Mouse (Mus musculus): ENCODE measurements at regions not wholly inside any gene's neighbourhood (a gene's known extent, or its start where the extent isn't known, plus 50 kb on each side); places are given as distances from the start of the nearest gene placed in this dataset.

GRCm38 (mm10) chr15:72110520-72110919 is 1723.8 kb upstream of the Gm6569 start:
- no peak overlapping the region for H3K4me3 ChIP-seq (replicated peaks in 1 of 3; ENCODE audit: low read depth in 2 of 3, low read length in 2 of 3, poor library complexity in 1 of 3)
- H3K27ac ChIP-seq (ENCODE audit: insufficient read depth, low read depth): no peak overlapping the region
- peaks cover 41% of the 10 kb centered on the region for H3K9me3 ChIP-seq (replicated peaks; ENCODE audit: low read length)
- dilution Hi-C loops (cut with MboI; ENCODE audit: extremely low pct_ligation_motif_present, extremely low pct_unique_long_range_greater_than_20kb, low sequenced_read_pairs) (no loop called here), in situ Hi-C loops (cut with MboI; ENCODE audit: low pct_ligation_motif_present, low pct_unique_long_range_greater_than_20kb, low sequenced_read_pairs) (no loop called here)
- H3K9ac ChIP-seq (ENCODE audit: insufficient read depth, low read depth): no peak overlapping the region
- DNase-seq (ENCODE audit: extremely low read depth): no peak
- H3K27me3 ChIP-seq (replicated peaks): no peaks in the 10 kb centered on the region
- no peak overlapping the region for H3K4me2 ChIP-seq (ENCODE audit: insufficient read depth, low read depth, poor library complexity, severe bottlenecking)
- no peak for TF ChIP-seq RCOR1 (conservative IDR thresholded peaks at IDR 0.05; ENCODE audit: low read depth, low read length)
- no peak for TF ChIP-seq JUND (conservative IDR thresholded peaks at IDR 0.05; ENCODE audit: low read depth, low read length)
- no peak for TF ChIP-seq SMC3 (IDR thresholded peaks at IDR 0.05; ENCODE audit: low read depth, low read length)
- TF ChIP-seq HCFC1 (IDR thresholded peaks at IDR 0.05; ENCODE audit: low read depth, low read length): no peak
- TF ChIP-seq MEF2A (IDR thresholded peaks at IDR 0.05; ENCODE audit: borderline replicate concordance, low read depth, low read length): no peak
- no peak for TF ChIP-seq TCF12 (IDR thresholded peaks at IDR 0.05; ENCODE audit: low read depth, low read length)
- TF ChIP-seq CHD2 (IDR thresholded peaks at IDR 0.05; ENCODE audit: low read length): no peak
- TF ChIP-seq JUN (IDR thresholded peaks at IDR 0.05; ENCODE audit: insufficient read depth, low read depth, low read length): no peak
- TF ChIP-seq EP300 (IDR thresholded peaks at IDR 0.05; ENCODE audit: low read length): no peak
- TF ChIP-seq MAX (IDR thresholded peaks at IDR 0.05; ENCODE audit: low read length): no peak
- H3K36me3 ChIP-seq (replicated peaks in 1 of 2; ENCODE audit: control insufficient read depth in 1 of 2, insufficient read depth in 1 of 2, low read length in 1 of 2): no peaks in the 10 kb centered on the region
- no peaks in the 10 kb centered on the region for H3K79me2 ChIP-seq (replicated peaks; ENCODE audit: control insufficient read depth, extremely low read depth, insufficient read depth, poor library complexity, severe bottlenecking)
- H3K4me1 ChIP-seq (ENCODE audit: control insufficient read depth in 1 of 2, insufficient read depth in 2 of 2): no peaks in the 10 kb centered on the region

GRCm38 (mm10) chr15:72116772-72117171 is 1717.6 kb upstream of the Gm6569 start:
- Histone ChIP-seq H3K4me1 (ENCODE audit: control insufficient read depth in 1 of 2, insufficient read depth in 2 of 2) (no peaks in the 10 kb centered on the region), H3K4me2 (ENCODE audit: insufficient read depth, low read depth, poor library complexity, severe bottlenecking) (no peak overlapping the region), H3K79me2 (replicated peaks; ENCODE audit: control insufficient read depth, extremely low read depth, insufficient read depth, poor library complexity, severe bottlenecking) (no peaks in the 10 kb centered on the region), H3K4me3 (replicated peaks in 1 of 3; ENCODE audit: low read depth in 2 of 3, low read length in 2 of 3, poor library complexity in 1 of 3) (no peak overlapping the region), H3K9me3 (replicated peaks; ENCODE audit: low read length) (peaks cover 24% of the 10 kb centered on the region), H3K9ac (ENCODE audit: insufficient read depth, low read depth) (no peak overlapping the region), H3K27ac (ENCODE audit: insufficient read depth, low read depth) (no peak overlapping the region), H3K36me3 (replicated peaks in 1 of 2; ENCODE audit: control insufficient read depth in 1 of 2, insufficient read depth in 1 of 2, low read length in 1 of 2) (no peaks in the 10 kb centered on the region), H3K27me3 (replicated peaks) (no peaks in the 10 kb centered on the region)
- dilution Hi-C loops (cut with MboI; ENCODE audit: extremely low pct_ligation_motif_present, extremely low pct_unique_long_range_greater_than_20kb, low sequenced_read_pairs): no loop called here
- in situ Hi-C loops (cut with MboI; ENCODE audit: low pct_ligation_motif_present, low pct_unique_long_range_greater_than_20kb, low sequenced_read_pairs): no loop called here
- TF ChIP-seq ZMIZ1 (IDR thresholded peaks at IDR 0.05; ENCODE audit: low read depth, low read length) (no peak), ETS1 (conservative IDR thresholded peaks at IDR 0.05; ENCODE audit: low read depth, low read length) (no peak), KAT2A (IDR thresholded peaks at IDR 0.05; ENCODE audit: insufficient replicate concordance, low read length) (no peak), POLR2A (IDR thresholded peaks at IDR 0.05; ENCODE audit: low read depth, low read length) (no peak), CHD2 (IDR thresholded peaks at IDR 0.05; ENCODE audit: low read length) (no peak), ELF1 (IDR thresholded peaks at IDR 0.05; ENCODE audit: low read depth, low read length) (no peak), RCOR1 (conservative IDR thresholded peaks at IDR 0.05; ENCODE audit: low read depth, low read length) (no peak), CHD1 (IDR thresholded peaks at IDR 0.05; ENCODE audit: low read depth, low read length) (no peak), MYC (IDR thresholded peaks at IDR 0.05; ENCODE audit: low read depth, low read length) (no peak), ZNF384 (IDR thresholded peaks at IDR 0.05; ENCODE audit: low read depth, low read length) (no peak), SIN3A (IDR thresholded peaks at IDR 0.05; ENCODE audit: low read length) (no peak), TCF12 (IDR thresholded peaks at IDR 0.05; ENCODE audit: low read depth, low read length) (no peak), ZKSCAN1 (IDR thresholded peaks at IDR 0.05; ENCODE audit: borderline replicate concordance, low read depth, low read length) (no peak), RAD21 (IDR thresholded peaks at IDR 0.05; ENCODE audit: low read depth, low read length) (no peak), USF1 (IDR thresholded peaks at IDR 0.05; ENCODE audit: low read depth, low read length) (no peak), MEF2A (IDR thresholded peaks at IDR 0.05; ENCODE audit: borderline replicate concordance, low read depth, low read length) (no peak), PAX5 (IDR thresholded peaks at IDR 0.05; ENCODE audit: low read length) (no peak), CTCF (conservative IDR thresholded peaks at IDR 0.05 in 1 of 2, IDR thresholded peaks at IDR 0.05 in 1 of 2; ENCODE audit: low read depth in 2 of 2, low read length in 2 of 2) (no peak), MAFK (IDR thresholded peaks at IDR 0.05; ENCODE audit: insufficient replicate concordance, low read length) (no peak), E2F4 (IDR thresholded peaks at IDR 0.05; ENCODE audit: insufficient replicate concordance, low read depth, low read length) (no peak)
- DNase-seq (ENCODE audit: extremely low read depth): no peak
